Mouse (Mus musculus) embryonic fibroblast, embryonic 13.5 days (primary cell): ENCODE data around the gene Fam118a. TPM values are rescaled to one million over a fixed set of nuclear protein-coding genes. Genes with fewer than 3 reads are reported as not detected.
"Not testable (repeated sequence)": the region's sequence is repeated elsewhere in the genome, so short reads cannot be mapped to it uniquely, and the experiment has no call there.

ENCODE experiments used
- H3K27ac ChIP-seq: 2 replicates; pipeline ENCODE4 v1.5.1; 2012; ENCODE audit warnings: low read length, control low read depth, inconsistent platforms; ENCODE audit not compliant: insufficient read depth
- H3K4me1 ChIP-seq: 2 replicates; pipeline ENCODE4 v1.6.1; 2011; ENCODE audit warnings: low read length; ENCODE audit not compliant: control insufficient read depth, insufficient read depth
- H3K4me3 ChIP-seq: 2 replicates; pipeline ENCODE4 v1.5.1; 2011; ENCODE audit warnings: mild to moderate bottlenecking, control low read depth, low read length; ENCODE audit not compliant: insufficient read depth
- CTCF ChIP-seq: IDR thresholded peaks from 2 replicates; pipeline ENCODE4 v1.5.1; 2011; ENCODE audit warnings: mild to moderate bottlenecking, control low read depth, low read length, moderate library complexity, borderline replicate concordance; ENCODE audit not compliant: insufficient read depth
- POLR2A ChIP-seq: IDR thresholded peaks from 2 replicates; pipeline ENCODE4 v1.6.1; 2011; ENCODE audit warnings: low read depth, mild to moderate bottlenecking, control low read depth, low read length, moderate library complexity
- polyA plus RNA-seq: library from polyadenylated mRNA; stranded (reverse); fragments of >200 nt; gene quantifications from 2 replicates; pipeline ENCODE4 v1.2.4, GENCODE M21; 2011; ENCODE audit warnings: low read depth; ENCODE audit not compliant: missing spikeins, insufficient read length

The Fam118a gene
- 21.1 and 28.6 TPM in 2 replicates for polyA plus RNA-seq

DNA sequence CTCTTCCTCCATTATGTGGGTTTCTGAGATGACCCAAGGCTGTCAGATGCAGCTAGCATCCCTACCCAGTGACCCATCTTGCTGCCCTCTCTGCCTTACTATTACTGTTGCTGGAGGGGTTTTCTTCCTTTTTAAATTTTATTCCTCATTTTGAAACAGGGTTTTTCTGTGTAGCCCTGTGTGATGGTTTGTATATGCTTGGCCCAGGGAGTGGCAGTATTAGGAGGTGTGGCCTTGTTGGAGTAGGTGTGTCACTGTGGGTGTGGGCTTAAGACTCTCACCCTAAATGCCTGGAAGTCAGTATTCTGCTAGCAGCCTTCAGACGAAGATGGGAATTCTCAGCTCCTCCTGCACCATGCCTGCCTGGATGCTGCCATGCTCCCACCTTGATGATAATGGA is at the start of gene Fam118a:
TSS of gene Fam118a (plus strand) at position 301 of the 400 bp plus-strand sequence.
- not testable (repeated sequence) for H3K4me3 ChIP-seq, H3K27ac ChIP-seq, H3K4me1 ChIP-seq

GRCm38 (mm10) chr15:84981609-84982313 is 47.0 kb upstream of the Fam118a start:
- Histone ChIP-seq H3K27ac (no peak overlapping the region), H3K4me3 (no peak overlapping the region), H3K4me1 (peaks cover 8% of the 10 kb centered on the region)
- TF ChIP-seq POLR2A, result no peak
- TF ChIP-seq CTCF, result no peak

DNA sequence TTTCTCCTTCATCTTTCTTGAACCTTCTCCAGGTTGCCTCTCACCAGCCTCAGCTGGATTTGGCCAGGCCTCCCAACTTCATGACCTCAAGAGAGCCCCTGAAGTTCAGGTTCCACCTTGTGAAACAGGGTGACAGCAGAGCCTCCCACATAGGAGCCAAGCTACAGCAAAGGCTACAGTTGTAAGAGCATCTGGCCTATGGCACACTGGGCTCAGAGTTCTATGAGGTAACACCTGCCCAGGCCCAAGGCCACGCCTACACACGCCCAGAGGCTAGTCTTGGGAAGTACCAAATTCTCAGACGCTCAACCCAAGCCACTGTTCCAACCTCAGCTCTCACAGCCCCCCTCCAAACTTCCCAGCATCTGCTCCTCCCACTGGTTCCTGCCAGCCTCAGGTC is 45.9 kb upstream of the Fam118a start:
- peaks cover 8% of the 10 kb centered on the region for H3K4me1 ChIP-seq
- H3K27ac ChIP-seq, result no peak overlapping the region
- no peak overlapping the region for H3K4me3 ChIP-seq
- no peak for TF ChIP-seq POLR2A
- no peak for TF ChIP-seq CTCF

DNA sequence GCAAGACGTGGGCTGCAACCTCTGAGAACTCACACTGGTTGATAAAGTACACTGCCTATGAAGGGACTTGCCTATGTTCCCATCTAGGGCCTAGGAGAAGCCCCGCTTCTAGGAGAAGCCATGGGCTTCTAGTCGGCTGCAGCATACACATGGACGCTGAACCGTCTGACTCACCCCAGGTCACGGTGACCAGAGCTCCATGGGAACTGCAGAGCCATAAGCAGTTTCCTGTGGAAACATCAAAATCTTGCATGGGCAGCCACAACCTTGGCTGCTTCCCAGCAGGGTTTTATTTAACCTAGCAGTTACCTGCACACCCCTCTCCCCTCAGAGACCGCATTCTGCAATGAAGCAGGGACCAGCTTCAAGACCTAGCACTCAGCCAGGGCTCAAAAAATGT is 45.0 kb upstream of the Fam118a start:
- Histone ChIP-seq H3K27ac (no peak overlapping the region), H3K4me3 (no peak overlapping the region), H3K4me1 (peaks cover 12% of the 10 kb centered on the region)
- TF ChIP-seq POLR2A, result no peak
- TF ChIP-seq CTCF, result no peak

- TF ChIP-seq POLR2A (no peak), CTCF (no peak)
- no peak overlapping the region for H3K27ac ChIP-seq
- no peak overlapping the region for H3K4me3 ChIP-seq
- H3K4me1 ChIP-seq, result peaks cover 15% of the 10 kb centered on the region
These were observed 43.1 kb upstream of the Fam118a start for GRCm38 (mm10) chr15:84985516-84986160.

GRCm38 (mm10) chr15:84986171-84987019 is 42.4 kb upstream of the Fam118a start:
- Histone ChIP-seq H3K4me1 (peaks cover 15% of the 10 kb centered on the region), H3K27ac (no peak overlapping the region), H3K4me3 (peak overlapping the region; percentile 88)
- TF ChIP-seq CTCF (no peak), POLR2A (no peak)

GRCm38 (mm10) chr15:84987020-84987815 is 41.5 kb upstream of the Fam118a start:
- no peak for TF ChIP-seq CTCF
- TF ChIP-seq POLR2A, result no peak
- H3K4me1 ChIP-seq, result peaks cover 15% of the 10 kb centered on the region
- peak overlapping the region; percentile 88 for H3K4me3 ChIP-seq
- H3K27ac ChIP-seq, result no peak overlapping the region

DNA sequence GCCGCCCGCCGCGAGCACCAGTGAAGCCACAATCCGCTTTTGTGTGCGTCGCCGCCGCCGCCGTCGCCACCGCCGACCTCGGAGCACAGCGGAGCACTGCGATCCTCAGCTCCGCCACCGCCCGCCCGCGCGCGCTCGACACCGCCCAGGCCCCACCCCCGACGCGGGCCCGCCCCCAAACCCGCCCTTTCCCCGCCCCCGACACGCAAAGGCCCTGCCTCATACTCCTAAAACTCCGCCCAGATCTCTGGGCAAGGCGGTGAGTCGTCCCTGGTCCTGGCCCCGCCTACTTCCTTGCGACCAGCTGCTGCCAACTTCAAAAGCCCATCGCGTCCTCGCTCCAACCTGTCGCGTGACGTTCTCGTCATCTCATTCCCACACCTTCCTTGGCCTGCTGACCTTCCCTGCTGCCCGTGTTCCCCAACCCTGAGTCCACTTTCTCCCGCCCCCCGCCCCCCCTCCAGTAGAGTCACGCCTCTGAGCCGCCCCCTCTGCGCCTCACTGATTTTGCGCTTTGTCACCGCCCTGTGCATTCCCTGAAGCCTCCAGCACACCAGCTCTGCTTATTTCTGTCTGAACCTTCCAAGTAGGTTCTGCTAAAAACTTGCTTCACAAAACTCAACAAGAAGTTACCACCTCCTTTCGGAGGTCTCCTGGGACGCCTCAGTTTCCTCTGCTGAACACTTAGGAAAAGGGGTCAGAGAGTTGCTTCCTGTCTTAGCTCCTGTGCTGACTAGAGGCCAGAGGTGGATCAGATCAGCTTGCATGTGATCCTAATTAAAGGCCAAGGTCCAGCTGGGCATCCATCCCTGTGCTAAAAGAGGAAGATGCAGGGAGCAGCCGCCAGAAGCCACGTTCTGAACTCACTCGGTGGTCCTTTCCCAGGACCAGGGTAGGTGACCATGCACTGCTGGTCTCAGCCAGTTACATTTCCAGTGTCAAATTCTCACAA is 40.6 kb upstream of the Fam118a start, which contains the start of gene 5031439G07Rik:
TSS of gene 5031439G07Rik (minus strand) at position 678 of the 952 bp plus-strand sequence.
- H3K4me1 ChIP-seq, result peaks cover 15% of the 10 kb centered on the region
- peak within 1 kb of the TSS; percentile 88 for H3K4me3 ChIP-seq
- H3K27ac ChIP-seq, result peak within 1 kb of the TSS; percentile 51
- TF ChIP-seq CTCF (no peak), POLR2A (peak; percentile 83)

- no peak overlapping the region for H3K27ac ChIP-seq
- peaks cover 8% of the 10 kb centered on the region; the same call in 1 of the 2 replicates for H3K4me1 ChIP-seq
- TF ChIP-seq CTCF, result no peak
- TF ChIP-seq POLR2A, result no peak
- no peak overlapping the region for H3K4me3 ChIP-seq
These were observed 39.6 kb upstream of the Fam118a start for GRCm38 (mm10) chr15:84989098-84989497.
